Mouse (Mus musculus): ENCODE results near the gene Olfr1141. TPM values are rescaled to one million over a fixed set of nuclear protein-coding genes. Genes with fewer than 3 reads are reported as not detected.

Olfr1141 gene
- total and polyA plus RNA-seq, 2 experiments from 2014 or later = not detected

GRCm38 (mm10) chr2:87713079-87713478 is 40.7 kb downstream of the Olfr1141 start, which contains the start of gene Olfr1137:
Olfr1137 (minus strand) TSS chr2:87713179.
- Histone ChIP-seq H3K4me1 (ENCODE audit: control insufficient read depth, insufficient read depth) (no peaks in the 10 kb centered on the region), H3K27me3 (ENCODE audit: control insufficient read depth, insufficient read depth, low read length) (no peaks in the 10 kb centered on the region), H3K9ac (replicated peaks; ENCODE audit: low read depth, low read length) (no peak within 1 kb of the TSS), H3K36me3 (replicated peaks; ENCODE audit: control insufficient read depth, insufficient read depth, low read length) (no peaks in the 10 kb centered on the region), H3K4me2 (ENCODE audit: low read depth, low read length) (no peak within 1 kb of the TSS), H3K4me3 (ENCODE audit: low read depth, low read length) (no peak within 1 kb of the TSS), H3K9me3 (replicated peaks; ENCODE audit: control insufficient read depth, low read length) (no peaks in the 10 kb centered on the region), H3K27ac (ENCODE audit: low read depth) (no peak within 1 kb of the TSS)
- ATAC-seq (ENCODE audit: insufficient read depth, low read depth) = no peak
- TF ChIP-seq EP300 (IDR thresholded peaks at IDR 0.05; ENCODE audit: low read depth) = no peak
- TF ChIP-seq CTCF (IDR thresholded peaks at IDR 0.05; ENCODE audit: low read depth) = no peak
- no peak for DNase-seq (ENCODE audit: low spot score)

Other genes with a start within 250 kb of the Olfr1141 start
- gene Pramel6, start 247.4 kb downstream of the Olfr1141 start, total RNA-seq (2014; rRNA removed; ENCODE audit: low replicate concordance) = not detected in 2 replicates
- not detected in 2 replicates for gene Pramel6, start 247.4 kb downstream of the Olfr1141 start, polyA plus RNA-seq (2015; fragmentation: Nextera tagmentation; extraction: Ambion mirVana)
- gene Olfr153, start 222.2 kb downstream of the Olfr1141 start, total RNA-seq (2014; rRNA removed; ENCODE audit: low replicate concordance) = not detected in 2 replicates
- gene Olfr153, start 222.2 kb downstream of the Olfr1141 start, polyA plus RNA-seq (2015; fragmentation: Nextera tagmentation; extraction: Ambion mirVana) = not detected in 2 replicates
- not detected in 2 replicates for gene Olfr1128, start 208.4 kb downstream of the Olfr1141 start, total RNA-seq (2014; rRNA removed; ENCODE audit: low replicate concordance)
- not detected in 2 replicates for gene Olfr1128, start 208.4 kb downstream of the Olfr1141 start, polyA plus RNA-seq (2015; fragmentation: Nextera tagmentation; extraction: Ambion mirVana)
- gene Olfr1129, start 180.1 kb downstream of the Olfr1141 start, total RNA-seq (2014; rRNA removed; ENCODE audit: low replicate concordance) = not detected in 2 replicates
- gene Olfr1129, start 180.1 kb downstream of the Olfr1141 start, polyA plus RNA-seq (2015; fragmentation: Nextera tagmentation; extraction: Ambion mirVana) = not detected in 2 replicates
- not detected in 2 replicates for gene Olfr1130, start 147.8 kb downstream of the Olfr1141 start, total RNA-seq (2014; rRNA removed; ENCODE audit: low replicate concordance)
- not detected in 2 replicates for gene Olfr1130, start 147.8 kb downstream of the Olfr1141 start, polyA plus RNA-seq (2015; fragmentation: Nextera tagmentation; extraction: Ambion mirVana)
- gene Olfr1131, start 126.9 kb downstream of the Olfr1141 start, total RNA-seq (2014; rRNA removed; ENCODE audit: low replicate concordance) = not detected in 2 replicates
- not detected in 2 replicates for gene Olfr1131, start 126.9 kb downstream of the Olfr1141 start, polyA plus RNA-seq (2015; fragmentation: Nextera tagmentation; extraction: Ambion mirVana)
- not detected in 2 replicates for gene Olfr1132, start 116.5 kb downstream of the Olfr1141 start, total RNA-seq (2014; rRNA removed; ENCODE audit: low replicate concordance)
- gene Olfr1132, start 116.5 kb downstream of the Olfr1141 start, polyA plus RNA-seq (2015; fragmentation: Nextera tagmentation; extraction: Ambion mirVana) = not detected in 2 replicates
- gene Olfr1133, start 106.6 kb downstream of the Olfr1141 start, total RNA-seq (2014; rRNA removed; ENCODE audit: low replicate concordance) = not detected in 2 replicates
- not detected in 2 replicates for gene Olfr1133, start 106.6 kb downstream of the Olfr1141 start, polyA plus RNA-seq (2015; fragmentation: Nextera tagmentation; extraction: Ambion mirVana)
- gene Olfr1134, start 95.5 kb downstream of the Olfr1141 start, total RNA-seq (2014; rRNA removed; ENCODE audit: low replicate concordance) = not detected in 2 replicates
- gene Olfr1134, start 95.5 kb downstream of the Olfr1141 start, polyA plus RNA-seq (2015; fragmentation: Nextera tagmentation; extraction: Ambion mirVana) = not detected in 2 replicates
- not detected in 2 replicates for gene Olfr1135, start 80.3 kb downstream of the Olfr1141 start, total RNA-seq (2014; rRNA removed; ENCODE audit: low replicate concordance)
- gene Olfr1135, start 80.3 kb downstream of the Olfr1141 start, polyA plus RNA-seq (2015; fragmentation: Nextera tagmentation; extraction: Ambion mirVana) = not detected in 2 replicates
- gene Olfr1136, start 60.0 kb downstream of the Olfr1141 start, total RNA-seq (2014; rRNA removed; ENCODE audit: low replicate concordance) = not detected in 2 replicates
- not detected in 2 replicates for gene Olfr1136, start 60.0 kb downstream of the Olfr1141 start, polyA plus RNA-seq (2015; fragmentation: Nextera tagmentation; extraction: Ambion mirVana)
- gene Olfr1137, start 40.8 kb downstream of the Olfr1141 start, total RNA-seq (2014; rRNA removed; ENCODE audit: low replicate concordance) = not detected in 2 replicates
- not detected in 2 replicates for gene Olfr1137, start 40.8 kb downstream of the Olfr1141 start, polyA plus RNA-seq (2015; fragmentation: Nextera tagmentation; extraction: Ambion mirVana)
- not detected in 2 replicates for gene Olfr1138, start 14.0 kb downstream of the Olfr1141 start, total RNA-seq (2014; rRNA removed; ENCODE audit: low replicate concordance)
- gene Olfr1138, start 14.0 kb downstream of the Olfr1141 start, polyA plus RNA-seq (2015; fragmentation: Nextera tagmentation; extraction: Ambion mirVana) = not detected in 2 replicates
- not detected in 2 replicates for gene Olfr1140, start 10.2 kb downstream of the Olfr1141 start, total RNA-seq (2014; rRNA removed; ENCODE audit: low replicate concordance)
- gene Olfr1140, start 10.2 kb downstream of the Olfr1141 start, polyA plus RNA-seq (2015; fragmentation: Nextera tagmentation; extraction: Ambion mirVana) = not detected in 2 replicates
- gene Olfr152, start 25.5 kb upstream of the Olfr1141 start, total RNA-seq (2014; rRNA removed; ENCODE audit: low replicate concordance) = not detected in 2 replicates
- not detected in 2 replicates for gene Olfr152, start 25.5 kb upstream of the Olfr1141 start, polyA plus RNA-seq (2015; fragmentation: Nextera tagmentation; extraction: Ambion mirVana)
- gene Olfr1143, start 46.6 kb upstream of the Olfr1141 start, total RNA-seq (2014; rRNA removed; ENCODE audit: low replicate concordance) = not detected in 2 replicates
- gene Olfr1143, start 46.6 kb upstream of the Olfr1141 start, polyA plus RNA-seq (2015; fragmentation: Nextera tagmentation; extraction: Ambion mirVana) = not detected in 2 replicates
- gene Olfr1145, start 55.8 kb upstream of the Olfr1141 start, total RNA-seq (2014; rRNA removed; ENCODE audit: low replicate concordance) = not detected in 2 replicates
- gene Olfr1145, start 55.8 kb upstream of the Olfr1141 start, polyA plus RNA-seq (2015; fragmentation: Nextera tagmentation; extraction: Ambion mirVana) = not detected in 2 replicates
- gene Olfr1148, start 76.5 kb upstream of the Olfr1141 start, total RNA-seq (2014; rRNA removed; ENCODE audit: low replicate concordance) = not detected in 2 replicates
- not detected in 2 replicates for gene Olfr1148, start 76.5 kb upstream of the Olfr1141 start, polyA plus RNA-seq (2015; fragmentation: Nextera tagmentation; extraction: Ambion mirVana)
- gene Olfr1150-ps1, start 90.0 kb upstream of the Olfr1141 start, total RNA-seq (2014; rRNA removed; ENCODE audit: low replicate concordance) = not detected in 2 replicates
- gene Olfr1150-ps1, start 90.0 kb upstream of the Olfr1141 start, polyA plus RNA-seq (2015; fragmentation: Nextera tagmentation; extraction: Ambion mirVana) = not detected in 2 replicates
- gene Olfr1151, start 101.9 kb upstream of the Olfr1141 start, total RNA-seq (2014; rRNA removed; ENCODE audit: low replicate concordance) = not detected in 2 replicates
- not detected in 2 replicates for gene Olfr1151, start 101.9 kb upstream of the Olfr1141 start, polyA plus RNA-seq (2015; fragmentation: Nextera tagmentation; extraction: Ambion mirVana)
- gene Olfr1152, start 112.5 kb upstream of the Olfr1141 start, total RNA-seq (2014; rRNA removed; ENCODE audit: low replicate concordance) = not detected in 2 replicates
- gene Olfr1152, start 112.5 kb upstream of the Olfr1141 start, polyA plus RNA-seq (2015; fragmentation: Nextera tagmentation; extraction: Ambion mirVana) = not detected in 2 replicates
- not detected in 2 replicates for gene Olfr1153, start 141.0 kb upstream of the Olfr1141 start, total RNA-seq (2014; rRNA removed; ENCODE audit: low replicate concordance)
- gene Olfr1153, start 141.0 kb upstream of the Olfr1141 start, polyA plus RNA-seq (2015; fragmentation: Nextera tagmentation; extraction: Ambion mirVana) = not detected in 2 replicates
- gene Olfr1154, start 151.2 kb upstream of the Olfr1141 start, total RNA-seq (2014; rRNA removed; ENCODE audit: low replicate concordance) = not detected in 2 replicates
- not detected in 2 replicates for gene Olfr1154, start 151.2 kb upstream of the Olfr1141 start, polyA plus RNA-seq (2015; fragmentation: Nextera tagmentation; extraction: Ambion mirVana)
- gene Olfr1155, start 191.1 kb upstream of the Olfr1141 start, total RNA-seq (2014; rRNA removed; ENCODE audit: low replicate concordance) = not detected in 2 replicates
- gene Olfr1155, start 191.1 kb upstream of the Olfr1141 start, polyA plus RNA-seq (2015; fragmentation: Nextera tagmentation; extraction: Ambion mirVana) = not detected in 2 replicates
- gene Olfr1156, start 199.1 kb upstream of the Olfr1141 start, total RNA-seq (2014; rRNA removed; ENCODE audit: low replicate concordance) = not detected in 2 replicates
- not detected in 2 replicates for gene Olfr1156, start 199.1 kb upstream of the Olfr1141 start, polyA plus RNA-seq (2015; fragmentation: Nextera tagmentation; extraction: Ambion mirVana)
- not detected in 2 replicates for gene Olfr1157, start 214.3 kb upstream of the Olfr1141 start, total RNA-seq (2014; rRNA removed; ENCODE audit: low replicate concordance)
- not detected in 2 replicates for gene Olfr1157, start 214.3 kb upstream of the Olfr1141 start, polyA plus RNA-seq (2015; fragmentation: Nextera tagmentation; extraction: Ambion mirVana)
- not detected in 2 replicates for gene Olfr74, start 220.7 kb upstream of the Olfr1141 start, total RNA-seq (2014; rRNA removed; ENCODE audit: low replicate concordance)
- gene Olfr74, start 220.7 kb upstream of the Olfr1141 start, polyA plus RNA-seq (2015; fragmentation: Nextera tagmentation; extraction: Ambion mirVana) = not detected in 2 replicates
- not detected in 2 replicates for gene Olfr1158, start 236.1 kb upstream of the Olfr1141 start, total RNA-seq (2014; rRNA removed; ENCODE audit: low replicate concordance)
- not detected in 2 replicates for gene Olfr1158, start 236.1 kb upstream of the Olfr1141 start, polyA plus RNA-seq (2015; fragmentation: Nextera tagmentation; extraction: Ambion mirVana)

Measured in heart, postnatal 0 days (tissue).